In the genomic region with DNA sequence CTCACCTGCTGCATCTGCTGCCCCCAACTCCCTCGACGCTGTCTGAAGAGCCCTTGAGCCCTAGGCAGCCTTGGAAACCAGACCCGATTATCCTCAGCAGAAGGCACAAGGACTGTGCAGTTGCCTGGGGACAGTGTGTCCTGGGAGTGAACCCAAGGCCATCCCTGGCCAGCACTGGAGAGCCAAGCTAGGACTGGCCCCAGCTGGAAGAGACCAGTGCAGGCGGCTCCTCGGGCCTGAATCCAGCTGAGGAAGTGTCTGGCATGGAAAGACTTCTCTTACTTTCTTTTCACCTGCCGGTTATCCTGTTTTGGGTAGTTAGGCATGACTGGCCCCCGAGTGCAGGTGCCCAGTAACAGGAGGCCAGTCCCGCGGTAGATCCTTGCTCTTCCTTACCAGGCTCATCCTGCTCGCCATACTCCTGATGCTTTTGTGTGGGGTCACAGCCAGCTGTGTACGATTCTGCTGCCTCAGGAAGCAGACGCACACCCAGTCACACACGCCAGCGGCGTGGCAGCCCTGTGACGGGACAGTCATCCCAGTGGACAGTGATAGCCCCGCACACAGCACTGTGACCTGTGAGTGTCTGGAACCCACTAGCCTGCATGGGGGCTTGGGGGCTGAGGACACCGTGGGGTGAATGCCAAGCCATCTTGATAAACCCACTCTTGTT, we compare ENCODE assay signal across 8 mouse cellular contexts. TPM values are rescaled to one million over a fixed set of nuclear protein-coding genes. Genes with fewer than 3 reads are reported as not detected.
DNase-seq lines count a peak whose midpoint lies in the region; ATAC-seq lines count a peak whose summit lies in the region.

No protein-coding gene starts in this region.

- 82% methylated on average over 18 of the region's 18 CpGs for WGBS in intestine, embryonic 15.5 days
- 88% methylated on average over 18 of the region's 18 CpGs for WGBS in intestine, embryonic 16.5 days

- DNase-seq in adipocyte (ENCODE audit: low spot score) = peak; percentile 79
- peak; percentile 69 for DNase-seq in gastrocnemius, postnatal 10 days
- peak; percentile 55 for DNase-seq in kidney, postnatal 10 days
- DNase-seq in thymus, postnatal 4 days = no peak
- no peak for DNase-seq in thymus, postnatal 10 days (ENCODE audit: low spot score in 2 of 2)
- no peak for DNase-seq in right cerebral cortex, postnatal 25 days

- ATAC-seq in intestine, embryonic 15.5 days = no peak
- ATAC-seq in intestine, embryonic 16.5 days = no peak

- no peaks in the 10 kb centered on the region for H3K36me3 ChIP-seq in intestine, embryonic 15.5 days
- H3K36me3 ChIP-seq in intestine, embryonic 16.5 days (ENCODE audit: control insufficient read depth, insufficient read depth, low read length) = no peaks in the 10 kb centered on the region

- H3K4me1 ChIP-seq in intestine, embryonic 15.5 days (replicated peaks) = no peaks in the 10 kb centered on the region; the same call in 1 of the 2 replicates
- peaks cover 11% of the 10 kb centered on the region; the same call in 1 of the 2 replicates for H3K4me1 ChIP-seq in intestine, embryonic 16.5 days (ENCODE audit: control insufficient read depth, insufficient read depth, low read length)

- peak overlapping the region; percentile 68; the same call in 1 of the 2 replicates for H3K4me2 ChIP-seq in intestine, embryonic 15.5 days (replicated peaks)
- no peak overlapping the region for H3K4me2 ChIP-seq in intestine, embryonic 16.5 days (ENCODE audit: low read depth, low read length)

- H3K27ac ChIP-seq in intestine, embryonic 15.5 days = no peak overlapping the region
- no peak overlapping the region for H3K27ac ChIP-seq in intestine, embryonic 16.5 days (ENCODE audit: low read length)

- H3K9ac ChIP-seq in intestine, embryonic 15.5 days = no peak overlapping the region
- H3K9ac ChIP-seq in intestine, embryonic 16.5 days (ENCODE audit: low read depth, low read length) = no peak overlapping the region

- H3K4me3 ChIP-seq in intestine, embryonic 15.5 days (replicated peaks) = no peak overlapping the region
- H3K4me3 ChIP-seq in intestine, embryonic 16.5 days (ENCODE audit: low read length) = no peak overlapping the region

- no peaks in the 10 kb centered on the region for H3K9me3 ChIP-seq in intestine, embryonic 15.5 days
- no peaks in the 10 kb centered on the region for H3K9me3 ChIP-seq in intestine, embryonic 16.5 days (ENCODE audit: control insufficient read depth, low read length)

- no peaks in the 10 kb centered on the region for H3K27me3 ChIP-seq in intestine, embryonic 15.5 days (replicated peaks)
- H3K27me3 ChIP-seq in intestine, embryonic 16.5 days (replicated peaks; ENCODE audit: control insufficient read depth, insufficient read depth, low read length) = no peaks in the 10 kb centered on the region

RNA-seq across cellular contexts. Expression of a gene that starts 0.8 kb away (rescaled TPM):
- polyA plus RNA-seq in intestine, embryonic 15.5 days (2015; fragmentation: Nextera tagmentation; extraction: Ambion mirVana) = 2.1 and 2.2 TPM in 2 replicates
- polyA plus RNA-seq in intestine, embryonic 16.5 days (2015; fragmentation: Nextera tagmentation; extraction: Ambion mirVana) = 4.3 and 7.3 TPM in 2 replicates
- total RNA-seq in gastrocnemius, postnatal 10 days (2021) = 100 to 1,000 TPM; 122 to 216 TPM

RNA-seq across cellular contexts. Expression of a gene that starts 21.4 kb away (rescaled TPM):
- polyA plus RNA-seq in intestine, embryonic 15.5 days (2015; fragmentation: Nextera tagmentation; extraction: Ambion mirVana) = 460 and 467 TPM in 2 replicates
- polyA plus RNA-seq in intestine, embryonic 16.5 days (2015; fragmentation: Nextera tagmentation; extraction: Ambion mirVana) = 300 and 376 TPM in 2 replicates
- total RNA-seq in gastrocnemius, postnatal 10 days (2021) = 100 to 1,000 TPM; 156 to 177 TPM

Comparison
In these comparisons a context has a peak if more than half of its experiments do, and no peak if none do; other contexts are left out.
1. DNase-seq: peak in adipocyte (single experiment), gastrocnemius, postnatal 10 days (single experiment) and kidney, postnatal 10 days (single experiment); none in thymus, postnatal 4 days (single experiment), thymus, postnatal 10 days (0 of 2) and right cerebral cortex, postnatal 25 days (single experiment).